Mouse (Mus musculus): ENCODE results near the gene Glis1.
"Not testable (repeated sequence)": the region's sequence is repeated elsewhere in the genome, so short reads cannot be mapped to it uniquely, and the experiment has no call there.

The Glis1 gene

GRCm38 (mm10) chr4:107588637-107589036 lies 154.2 kb downstream of the Glis1 start:
- DNase-seq: no peak

- no peak for DNase-seq
Measured at GRCm38 (mm10) chr4:107589046-107589445, 154.7 kb downstream of the Glis1 start.

- DNase-seq: no peak
Measured at GRCm38 (mm10) chr4:107590805-107591534, 156.6 kb downstream of the Glis1 start.

GRCm38 (mm10) chr4:107593426-107593825 lies 159.0 kb downstream of the Glis1 start:
- DNase-seq: no peak

GRCm38 (mm10) chr4:107597226-107597897 lies 163.0 kb downstream of the Glis1 start:
- DNase-seq: no peak

GRCm38 (mm10) chr4:107597898-107598580 lies 163.6 kb downstream of the Glis1 start:
- DNase-seq: peak; percentile 22

GRCm38 (mm10) chr4:107598581-107598958 lies 164.2 kb downstream of the Glis1 start:
- DNase-seq: not testable (repeated sequence)

GRCm38 (mm10) chr4:107602284-107602683 lies 167.9 kb downstream of the Glis1 start:
- DNase-seq: no peak

- peak; percentile 17 for DNase-seq
Measured at GRCm38 (mm10) chr4:107602787-107603186, 168.4 kb downstream of the Glis1 start.

GRCm38 (mm10) chr4:107603208-107603607 lies 168.8 kb downstream of the Glis1 start:
- DNase-seq: no peak

GRCm38 (mm10) chr4:107605964-107606602 lies 171.7 kb downstream of the Glis1 start:
- DNase-seq: peak; percentile 24

- no peak for DNase-seq
Measured at GRCm38 (mm10) chr4:107609775-107610174, 175.4 kb downstream of the Glis1 start.

- DNase-seq: no peak
Measured at GRCm38 (mm10) chr4:107611888-107612650, 177.7 kb downstream of the Glis1 start.

GRCm38 (mm10) chr4:107617596-107618230 lies 183.3 kb downstream of the Glis1 start:
- no peak for DNase-seq

- no peak for DNase-seq
Measured at GRCm38 (mm10) chr4:107619487-107619886, 185.1 kb downstream of the Glis1 start.

- DNase-seq: no peak
Measured at GRCm38 (mm10) chr4:107621366-107621765, 187.0 kb downstream of the Glis1 start.

- DNase-seq: no peak
Measured at GRCm38 (mm10) chr4:107622296-107622695, 187.9 kb downstream of the Glis1 start.

- DNase-seq: no peak
Measured at GRCm38 (mm10) chr4:107623916-107624315, 189.5 kb downstream of the Glis1 start.

GRCm38 (mm10) chr4:107624951-107625350 lies 190.6 kb downstream of the Glis1 start:
- no peak for DNase-seq

GRCm38 (mm10) chr4:107628226-107628625 lies 193.8 kb downstream of the Glis1 start:
- DNase-seq: no peak

GRCm38 (mm10) chr4:107628921-107629411 lies 194.6 kb downstream of the Glis1 start:
- no peak for DNase-seq

- DNase-seq: no peak
Measured at GRCm38 (mm10) chr4:107634631-107635030, 200.2 kb downstream of the Glis1 start.

Measured in thymus, postnatal 4 days (tissue).